Mouse (Mus musculus) hindbrain, embryonic 12.5 days (tissue): Measurements from ENCODE around the gene Csnk2a1. TPM values are rescaled to one million over a fixed set of nuclear protein-coding genes. Genes with fewer than 3 reads are reported as not detected.
"Not testable (repeated sequence)": the region's sequence is repeated elsewhere in the genome, so short reads cannot be mapped to it uniquely, and the experiment has no call there.

Experiments
- ATAC-seq: fragments of 200-750 bp; cut with Nextera tagmentation; 2 replicates; pipeline ENCODE4 v1.8.0; 2017; ENCODE audit warnings: moderate TSS enrichment; ENCODE audit not compliant: low FRiP score
- H3K27ac ChIP-seq: fragments of 300-500 bp; sonication (generic); 2 replicates; pipeline ENCODE4 v1.5.1; 2016; ENCODE audit warnings: mild to moderate bottlenecking
- H3K27me3 ChIP-seq: fragments of 300-500 bp; sonication (generic); 2 replicates; pipeline ENCODE4 v1.6.1; 2016; ENCODE audit warnings: mild to moderate bottlenecking
- H3K36me3 ChIP-seq: fragments of 300-500 bp; sonication (generic); 2 replicates; pipeline ENCODE4 v1.6.1; 2016; ENCODE audit warnings: mild to moderate bottlenecking
- H3K4me1 ChIP-seq: fragments of 300-500 bp; sonication (generic); 2 replicates; pipeline ENCODE4 v1.6.1; 2016
- H3K4me2 ChIP-seq: fragments of 300-500 bp; sonication (generic); replicated peaks from 2 replicates; pipeline ENCODE4 v1.6.1; 2016; ENCODE audit warnings: mild to moderate bottlenecking
- H3K4me3 ChIP-seq: fragments of 300-500 bp; sonication (generic); 2 replicates; pipeline ENCODE4 v1.5.1; 2016; ENCODE audit warnings: mild to moderate bottlenecking
- H3K9ac ChIP-seq: fragments of 300-500 bp; sonication (generic); 2 replicates; pipeline ENCODE4 v1.6.1; 2016; ENCODE audit warnings: mild to moderate bottlenecking, moderate library complexity
- H3K9me3 ChIP-seq: fragments of 300-500 bp; sonication (generic); replicated peaks from 2 replicates; pipeline ENCODE4 v1.6.1; 2016; ENCODE audit warnings: mild to moderate bottlenecking
- WGBS: fragments of 180-500 bp; shearing (Covaris S2); methylation state at CpG from one replicate; pipeline ENCODE4 v1.1.7; 2016; 5-methylcytosine and 5-hydroxymethylcytosine counted together
- polyA plus RNA-seq: library from polyadenylated mRNA; unstranded; fragments of >200 nt; fragmentation: Nextera tagmentation; extraction: Ambion mirVana; gene quantifications from 2 replicates; pipeline ENCODE4 v1.2.1, GENCODE M21; 2016

Gene Csnk2a1
- polyA plus RNA-seq, 1 experiment from 2014 or later, result 90.6 TPM

- no peak for ATAC-seq
- H3K9me3 ChIP-seq, result no peaks in the 10 kb centered on the region
- no peaks in the 10 kb centered on the region for H3K4me1 ChIP-seq
- WGBS, result 74% methylated on average over 4 of the region's 4 CpGs
- H3K27ac ChIP-seq, result no peak overlapping the region
- H3K4me2 ChIP-seq, result no peak overlapping the region
- H3K4me3 ChIP-seq, result no peak overlapping the region
- H3K27me3 ChIP-seq, result no peaks in the 10 kb centered on the region
- peaks cover 38% of the 10 kb centered on the region for H3K36me3 ChIP-seq
- H3K9ac ChIP-seq, result no peak overlapping the region
Measured at GRCm38 (mm10) chr2:152250511-152250910, 23.9 kb downstream of the Csnk2a1 start.

GRCm38 (mm10) chr2:152259739-152260138, 33.1 kb downstream of the Csnk2a1 start:
- Histone ChIP-seq H3K9ac (no peak overlapping the region), H3K27me3 (no peaks in the 10 kb centered on the region), H3K4me1 (no peaks in the 10 kb centered on the region), H3K27ac (no peak overlapping the region), H3K4me3 (no peak overlapping the region), H3K36me3 (peaks cover 74% of the 10 kb centered on the region), H3K9me3 (no peaks in the 10 kb centered on the region), H3K4me2 (no peak overlapping the region)
- no peak for ATAC-seq
- WGBS, result 89% methylated on average over 1 of the region's 1 CpGs

- Histone ChIP-seq H3K4me2 (no peak overlapping the region), H3K27me3 (no peaks in the 10 kb centered on the region), H3K36me3 (peaks cover 70% of the 10 kb centered on the region), H3K9ac (no peak overlapping the region), H3K9me3 (no peaks in the 10 kb centered on the region), H3K4me3 (no peak overlapping the region), H3K4me1 (no peaks in the 10 kb centered on the region), H3K27ac (no peak overlapping the region)
- WGBS, result 82% methylated on average over 2 of the region's 2 CpGs
- no peak for ATAC-seq
Measured at GRCm38 (mm10) chr2:152273639-152274038, 47.0 kb downstream of the Csnk2a1 start.

- 90% methylated on average over 3 of the region's 3 CpGs for WGBS
- Histone ChIP-seq H3K4me3 (no peak overlapping the region), H3K9me3 (no peaks in the 10 kb centered on the region), H3K4me2 (no peak overlapping the region), H3K36me3 (peaks cover 69% of the 10 kb centered on the region), H3K9ac (no peak overlapping the region), H3K27ac (no peak overlapping the region), H3K4me1 (no peaks in the 10 kb centered on the region), H3K27me3 (no peaks in the 10 kb centered on the region)
- ATAC-seq, result no peak
Measured at GRCm38 (mm10) chr2:152281407-152281806, 54.8 kb downstream of the Csnk2a1 start.

- peaks cover 37% of the 10 kb centered on the region for H3K36me3 ChIP-seq
- 93% methylated on average over 5 of the region's 5 CpGs for WGBS
Measured at GRCm38 (mm10) chr2:152287560-152287959, 60.9 kb downstream of the Csnk2a1 start.

GRCm38 (mm10) chr2:152288046-152288445, 61.4 kb downstream of the Csnk2a1 start:
- Histone ChIP-seq H3K36me3 (peaks cover 32% of the 10 kb centered on the region), H3K4me2 (no peak overlapping the region), H3K4me1 (no peaks in the 10 kb centered on the region), H3K9ac (no peak overlapping the region), H3K9me3 (no peaks in the 10 kb centered on the region), H3K27me3 (no peaks in the 10 kb centered on the region), H3K4me3 (no peak overlapping the region), H3K27ac (no peak overlapping the region)
- no peak for ATAC-seq
- WGBS, result 84% methylated on average over 8 of the region's 8 CpGs

More at GRCm38 (mm10) chr2:152287560-152287959, 60.9 kb downstream of the Csnk2a1 start:
- no peak overlapping the region for H3K27ac ChIP-seq
- H3K9ac ChIP-seq, result no peak overlapping the region
- no peaks in the 10 kb centered on the region for H3K9me3 ChIP-seq
- H3K4me3 ChIP-seq, result no peak overlapping the region
- no peaks in the 10 kb centered on the region for H3K4me1 ChIP-seq
- no peaks in the 10 kb centered on the region for H3K27me3 ChIP-seq
- ATAC-seq, result no peak
- no peak overlapping the region for H3K4me2 ChIP-seq

GRCm38 (mm10) chr2:152289623-152290022, 63.0 kb downstream of the Csnk2a1 start:
- peaks cover 16% of the 10 kb centered on the region for H3K36me3 ChIP-seq
- 93% methylated on average over 2 of the region's 2 CpGs for WGBS
- H3K4me2 ChIP-seq, H3K4me1 ChIP-seq, H3K9me3 ChIP-seq, H3K9ac ChIP-seq, H3K27ac ChIP-seq, ATAC-seq, H3K4me3 ChIP-seq, H3K27me3 ChIP-seq: not testable (repeated sequence)

GRCm38 (mm10) chr2:152292475-152292874, 65.8 kb downstream of the Csnk2a1 start:
- peaks cover 16% of the 10 kb centered on the region for H3K4me1 ChIP-seq
- no peaks in the 10 kb centered on the region for H3K9me3 ChIP-seq
- no peaks in the 10 kb centered on the region for H3K27me3 ChIP-seq
- no peak overlapping the region for H3K4me2 ChIP-seq
- H3K36me3 ChIP-seq, result 0 out of 2 replicates have a peak, but pooled peaks cover 2% of the 10 kb centered on the region
- H3K4me3 ChIP-seq, result no peak overlapping the region
- H3K9ac ChIP-seq, result no peak overlapping the region
- ATAC-seq, result no peak
- 61% methylated on average over 2 of the region's 2 CpGs for WGBS
- H3K27ac ChIP-seq, result no peak overlapping the region

GRCm38 (mm10) chr2:152293179-152293726, 66.6 kb downstream of the Csnk2a1 start:
- ATAC-seq, result peak; percentile 75
- peak overlapping the region; percentile 94 for H3K9ac ChIP-seq
- H3K4me3 ChIP-seq, result peak overlapping the region; percentile 84
- under 1% methylated on average over 15 of the region's 15 CpGs for WGBS
- no peak overlapping the region for H3K27ac ChIP-seq
- H3K27me3 ChIP-seq, result no peaks in the 10 kb centered on the region
- H3K36me3 ChIP-seq, result 0 out of 2 replicates have a peak, but pooled peaks cover 2% of the 10 kb centered on the region
- peak overlapping the region; percentile 73 for H3K4me2 ChIP-seq
- no peaks in the 10 kb centered on the region for H3K9me3 ChIP-seq
- H3K4me1 ChIP-seq, result peaks cover 16% of the 10 kb centered on the region

- Histone ChIP-seq H3K27me3 (no peaks in the 10 kb centered on the region), H3K36me3 (no peaks in the 10 kb centered on the region), H3K27ac (peak within 1 kb of the TSS; percentile 82), H3K4me1 (peaks cover 16% of the 10 kb centered on the region), H3K9me3 (no peaks in the 10 kb centered on the region), H3K9ac (peak within 1 kb of the TSS; percentile 94), H3K4me2 (peak within 1 kb of the TSS; percentile 73), H3K4me3 (peak within 1 kb of the TSS; percentile 84)
- peak; percentile 98 for ATAC-seq
- under 1% methylated on average over 64 of the region's 70 CpGs for WGBS
Measured at GRCm38 (mm10) chr2:152293727-152294475, 67.3 kb downstream of the Csnk2a1 start, which contains the start of gene Tbc1d20. TSS of gene Tbc1d20 (plus strand) at chr2:152293828.

- H3K4me1 ChIP-seq, result peaks cover 16% of the 10 kb centered on the region
- no peaks in the 10 kb centered on the region for H3K36me3 ChIP-seq
- ATAC-seq, result no peak
- peak overlapping the region; percentile 84 for H3K4me3 ChIP-seq
- H3K27me3 ChIP-seq, result no peaks in the 10 kb centered on the region
- peak overlapping the region; percentile 73 for H3K4me2 ChIP-seq
- H3K9me3 ChIP-seq, result no peaks in the 10 kb centered on the region
- 44% methylated on average over 5 of the region's 5 CpGs for WGBS
- H3K27ac ChIP-seq, result no peak overlapping the region
- H3K9ac ChIP-seq, result peak overlapping the region; percentile 94
Measured at GRCm38 (mm10) chr2:152294541-152294940, 67.9 kb downstream of the Csnk2a1 start.

GRCm38 (mm10) chr2:152302862-152303261, 76.2 kb downstream of the Csnk2a1 start:
- Histone ChIP-seq H3K9ac (no peak overlapping the region), H3K4me1 (no peaks in the 10 kb centered on the region), H3K27ac (no peak overlapping the region), H3K36me3 (peaks cover 46% of the 10 kb centered on the region), H3K4me3 (no peak overlapping the region), H3K9me3 (no peaks in the 10 kb centered on the region), H3K4me2 (no peak overlapping the region), H3K27me3 (no peaks in the 10 kb centered on the region)
- ATAC-seq, result no peak
- WGBS, result 89% methylated on average over 2 of the region's 2 CpGs

- ATAC-seq, result no peak
- Histone ChIP-seq H3K9me3 (no peaks in the 10 kb centered on the region), H3K4me1 (no peaks in the 10 kb centered on the region), H3K27me3 (no peaks in the 10 kb centered on the region), H3K36me3 (peaks cover 55% of the 10 kb centered on the region), H3K4me3 (no peak overlapping the region), H3K9ac (no peak overlapping the region), H3K4me2 (no peak overlapping the region), H3K27ac (no peak overlapping the region)
- WGBS, result 60% methylated on average over 5 of the region's 5 CpGs
Measured at GRCm38 (mm10) chr2:152303781-152304180, 77.1 kb downstream of the Csnk2a1 start.
